Mouse (Mus musculus) stomach, postnatal 0 days (tissue): ENCODE measurements at regions not wholly inside any gene's neighbourhood (a gene's known extent, or its start where the extent isn't known, plus 50 kb on each side); places are given as distances from the start of the nearest gene placed in this dataset.

Source experiments
- CTCF ChIP-seq: IDR thresholded peaks from 2 replicates; pipeline ENCODE4 v1.5.1; 2016; ENCODE audit warnings: antibody characterized with exemption, low read depth, mild to moderate bottlenecking, moderate library complexity
- EP300 ChIP-seq: optimal IDR thresholded peaks from 2 replicates; pipeline ENCODE3; 2016; ENCODE audit warnings: antibody characterized with exemption

- no peak for TF ChIP-seq CTCF
- TF ChIP-seq EP300 = no peak
These were observed 53.0 kb upstream of the Mef2c start for GRCm38 (mm10) chr13:83450820-83451219.
